Mouse (Mus musculus) ES-Bruce4 (cell line): ENCODE results near the gene Cspg5. TPM values are rescaled to one million over a fixed set of nuclear protein-coding genes. Genes with fewer than 3 reads are reported as not detected.

Experiments used
- H3K27ac ChIP-seq: 2 replicates; pipeline ENCODE4 v1.5.1; 2012; ENCODE audit warnings: low read length, inconsistent platforms; ENCODE audit not compliant: insufficient read depth
- H3K27me3 ChIP-seq: 2 replicates; pipeline ENCODE4 v1.6.1; 2012; ENCODE audit warnings: mild to moderate bottlenecking, low read length, inconsistent platforms; ENCODE audit not compliant: control insufficient read depth, poor library complexity, insufficient read depth, severe bottlenecking
- H3K36me3 ChIP-seq: 2 replicates; pipeline ENCODE4 v1.6.1; 2012; ENCODE audit warnings: inconsistent platforms, mild to moderate bottlenecking, low read length, moderate library complexity; ENCODE audit not compliant: control insufficient read depth, poor library complexity, insufficient read depth, severe bottlenecking
- H3K4me1 ChIP-seq: one replicate; pipeline ENCODE4 v1.8.1; 2011; ENCODE audit warnings: low read length; ENCODE audit not compliant: control insufficient read depth, insufficient read depth
- H3K4me3 ChIP-seq: 2 replicates; pipeline ENCODE4 v1.5.1; 2011; ENCODE audit warnings: low read depth, mild to moderate bottlenecking, low read length
- H3K9ac ChIP-seq: 2 replicates; pipeline ENCODE4 v1.6.1; 2012; ENCODE audit warnings: low read depth, mild to moderate bottlenecking, inconsistent platforms; ENCODE audit not compliant: poor library complexity, severe bottlenecking
- H3K9me3 ChIP-seq: replicated peaks from 2 replicates; pipeline ENCODE4 v1.6.1; 2012; ENCODE audit warnings: mild to moderate bottlenecking, low read length, inconsistent platforms; ENCODE audit not compliant: control insufficient read depth, poor library complexity, insufficient read depth, severe bottlenecking
- CTCF ChIP-seq: IDR thresholded peaks from one replicate; pipeline ENCODE4 v1.8.1; 2011; ENCODE audit warnings: low read depth, low read length
- EP300 ChIP-seq: IDR thresholded peaks from 2 replicates; pipeline ENCODE4 v1.6.1; 2011; ENCODE audit warnings: low read depth, low read length; ENCODE audit not compliant: insufficient read depth
- POLR2A ChIP-seq: IDR thresholded peaks from one replicate; pipeline ENCODE4 v1.8.1; 2011; ENCODE audit warnings: low read length; ENCODE audit not compliant: insufficient read depth
- polyA plus RNA-seq: library from polyadenylated mRNA; stranded (reverse); fragments of >200 nt; gene quantifications from 2 replicates; pipeline ENCODE4 v1.2.4, GENCODE M21; 2011; ENCODE audit warnings: low read depth; ENCODE audit not compliant: missing spikeins, insufficient read depth, insufficient read length

Gene Cspg5
- polyA plus RNA-seq, 1 experiment = 1.0 TPM

DNA sequence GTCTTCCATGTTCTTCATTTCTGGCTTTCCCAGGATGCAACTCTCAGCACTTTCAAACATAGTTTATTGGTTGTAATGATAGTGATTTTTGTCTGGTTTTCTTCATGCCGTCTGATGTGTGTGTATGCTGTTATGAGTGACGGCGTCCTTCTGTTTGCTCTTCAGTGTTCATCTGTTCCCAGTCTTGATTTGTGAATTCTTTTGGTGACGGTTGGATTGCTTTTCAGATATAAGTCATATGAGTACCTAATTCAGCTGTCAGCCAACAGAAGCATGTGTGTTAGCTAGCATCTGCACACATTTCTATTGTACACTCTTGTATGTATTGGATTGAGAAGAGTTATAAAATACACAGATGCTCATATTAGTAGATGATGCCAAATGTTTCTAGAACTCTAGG lies 19.3 kb upstream of the Cspg5 start:
- H3K36me3 ChIP-seq = peaks cover 59% of the 10 kb centered on the region

DNA sequence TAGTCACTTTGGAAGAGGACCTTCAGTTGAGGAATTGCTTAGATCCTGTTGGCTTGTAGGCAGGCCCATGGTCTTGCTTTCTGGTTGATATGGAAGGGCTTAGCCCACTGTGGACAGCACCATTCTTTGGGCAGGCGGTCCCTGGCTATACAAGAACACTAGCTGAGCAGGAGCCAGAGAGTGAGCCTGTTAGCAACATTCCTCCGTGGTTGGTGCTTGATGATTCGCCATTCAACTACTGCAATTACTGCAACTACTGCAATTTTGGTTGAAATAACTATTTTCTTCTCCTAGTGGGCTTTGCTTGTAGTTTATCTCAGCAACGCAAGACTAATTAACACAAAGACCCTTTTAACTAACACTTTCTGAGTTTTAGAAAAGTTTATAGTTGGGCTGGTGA lies 17.4 kb upstream of the Cspg5 start:
- H3K27me3 ChIP-seq = no peaks in the 10 kb centered on the region
- no peak overlapping the region for H3K9ac ChIP-seq
- peaks cover 5% of the 10 kb centered on the region for H3K4me1 ChIP-seq
- no peak overlapping the region for H3K4me3 ChIP-seq
- no peak overlapping the region for H3K27ac ChIP-seq
- no peaks in the 10 kb centered on the region for H3K9me3 ChIP-seq
- TF ChIP-seq EP300 (no peak), POLR2A (no peak), CTCF (no peak)
- peaks cover 53% of the 10 kb centered on the region for H3K36me3 ChIP-seq

More for the DNA sequence above, 19.3 kb upstream of the Cspg5 start:
- TF ChIP-seq POLR2A = no peak
- no peak for TF ChIP-seq CTCF
- TF ChIP-seq EP300 = no peak
- H3K9ac ChIP-seq = no peak overlapping the region
- H3K9me3 ChIP-seq = no peaks in the 10 kb centered on the region
- no peak overlapping the region for H3K4me3 ChIP-seq
- H3K4me1 ChIP-seq = peaks cover 3% of the 10 kb centered on the region
- no peaks in the 10 kb centered on the region for H3K27me3 ChIP-seq
- no peak overlapping the region for H3K27ac ChIP-seq

DNA sequence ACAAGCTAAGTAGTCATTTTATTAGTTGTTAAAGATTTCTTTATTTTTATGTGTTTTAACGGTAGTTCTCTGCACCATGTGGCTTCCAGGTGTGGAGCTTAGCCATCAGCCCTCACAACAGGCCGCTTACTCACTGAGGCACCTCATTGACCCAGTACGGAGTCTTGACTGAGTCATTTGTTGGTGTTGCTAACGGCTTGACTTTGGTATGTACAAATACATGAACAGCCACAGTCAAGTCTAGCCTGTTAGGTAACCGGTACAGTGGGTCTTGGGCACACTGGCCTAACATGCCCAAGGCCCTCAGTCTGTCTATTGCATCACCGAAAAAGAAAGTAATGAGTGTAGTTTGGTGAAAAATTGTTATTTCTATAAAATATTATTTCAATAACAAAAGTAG lies 14.9 kb upstream of the Cspg5 start:
- H3K9me3 ChIP-seq = no peaks in the 10 kb centered on the region
- TF ChIP-seq POLR2A (no peak), CTCF (no peak), EP300 (no peak)
- H3K36me3 ChIP-seq = peaks cover 40% of the 10 kb centered on the region

DNA sequence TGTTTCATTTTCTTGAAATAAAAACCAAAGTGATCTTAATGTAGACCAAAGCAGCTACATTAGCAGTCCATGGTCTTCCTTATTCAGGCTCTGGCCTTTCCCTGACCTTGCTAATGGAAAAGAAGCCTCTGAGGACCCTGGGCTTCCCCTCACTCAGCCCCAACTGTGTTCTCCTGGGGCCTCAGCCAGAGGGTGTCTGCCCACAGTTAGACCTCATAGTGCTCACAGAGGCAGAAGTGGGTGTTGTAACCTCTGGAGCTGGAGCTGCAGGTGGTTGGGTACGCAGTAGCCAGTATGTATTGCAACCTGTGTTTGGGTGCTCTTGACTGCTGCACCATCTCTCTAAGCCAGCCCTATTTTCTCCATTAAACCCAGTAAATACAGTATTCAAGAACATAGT lies 14.5 kb upstream of the Cspg5 start:
- H3K27ac ChIP-seq = no peak overlapping the region
- no peaks in the 10 kb centered on the region for H3K27me3 ChIP-seq
- no peak for TF ChIP-seq POLR2A
- TF ChIP-seq EP300 = no peak
- TF ChIP-seq CTCF = no peak
- peaks cover 39% of the 10 kb centered on the region for H3K36me3 ChIP-seq
- H3K4me1 ChIP-seq = peaks cover 5% of the 10 kb centered on the region
- H3K9me3 ChIP-seq = no peaks in the 10 kb centered on the region
- H3K4me3 ChIP-seq = no peak overlapping the region
- H3K9ac ChIP-seq = no peak overlapping the region

More for the DNA sequence above, 14.9 kb upstream of the Cspg5 start:
- H3K4me1 ChIP-seq = peaks cover 5% of the 10 kb centered on the region
- H3K9ac ChIP-seq = no peak overlapping the region
- H3K27me3 ChIP-seq = no peaks in the 10 kb centered on the region
- H3K27ac ChIP-seq = no peak overlapping the region
- H3K4me3 ChIP-seq = no peak overlapping the region

DNA sequence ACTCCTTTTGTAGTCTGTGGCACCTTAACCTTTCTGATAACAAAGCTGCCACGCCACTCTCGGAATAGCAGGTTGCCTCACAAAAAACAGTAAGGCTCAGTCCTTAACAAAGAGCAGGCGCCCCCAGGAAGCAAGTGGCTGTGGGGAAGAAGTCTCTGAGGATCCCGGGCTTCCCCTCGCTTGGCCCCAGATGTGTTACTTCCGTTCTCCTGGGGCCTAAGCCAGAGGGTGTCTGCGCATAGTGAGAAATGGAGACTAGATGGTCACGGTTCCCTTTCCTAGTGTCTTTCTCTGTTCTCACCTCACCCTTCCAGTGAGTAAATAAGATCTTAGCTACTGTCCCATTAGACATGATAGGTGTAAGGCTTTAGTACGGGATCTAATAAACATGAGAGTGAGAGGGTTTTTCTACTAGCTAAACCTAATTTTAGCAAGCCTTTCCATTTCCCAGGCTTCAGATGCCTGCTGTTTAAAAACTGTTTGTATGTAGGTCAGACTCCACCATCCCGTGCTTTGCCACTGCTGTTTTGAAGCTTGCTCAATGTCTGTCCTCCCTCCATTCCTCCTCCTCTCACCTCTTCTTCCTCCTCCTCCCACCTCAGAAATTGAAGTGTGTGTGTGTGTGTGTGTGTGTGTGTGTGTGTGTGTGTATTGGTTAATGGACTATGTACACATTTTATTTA lies 13.9 kb upstream of the Cspg5 start:
- H3K9me3 ChIP-seq = no peaks in the 10 kb centered on the region
- H3K27me3 ChIP-seq = no peaks in the 10 kb centered on the region
- no peak overlapping the region for H3K9ac ChIP-seq
- no peak for TF ChIP-seq EP300
- TF ChIP-seq POLR2A = no peak
- TF ChIP-seq CTCF = no peak
- H3K4me3 ChIP-seq = no peak overlapping the region
- peaks cover 5% of the 10 kb centered on the region for H3K4me1 ChIP-seq
- H3K27ac ChIP-seq = no peak overlapping the region
- H3K36me3 ChIP-seq = peaks cover 37% of the 10 kb centered on the region

DNA sequence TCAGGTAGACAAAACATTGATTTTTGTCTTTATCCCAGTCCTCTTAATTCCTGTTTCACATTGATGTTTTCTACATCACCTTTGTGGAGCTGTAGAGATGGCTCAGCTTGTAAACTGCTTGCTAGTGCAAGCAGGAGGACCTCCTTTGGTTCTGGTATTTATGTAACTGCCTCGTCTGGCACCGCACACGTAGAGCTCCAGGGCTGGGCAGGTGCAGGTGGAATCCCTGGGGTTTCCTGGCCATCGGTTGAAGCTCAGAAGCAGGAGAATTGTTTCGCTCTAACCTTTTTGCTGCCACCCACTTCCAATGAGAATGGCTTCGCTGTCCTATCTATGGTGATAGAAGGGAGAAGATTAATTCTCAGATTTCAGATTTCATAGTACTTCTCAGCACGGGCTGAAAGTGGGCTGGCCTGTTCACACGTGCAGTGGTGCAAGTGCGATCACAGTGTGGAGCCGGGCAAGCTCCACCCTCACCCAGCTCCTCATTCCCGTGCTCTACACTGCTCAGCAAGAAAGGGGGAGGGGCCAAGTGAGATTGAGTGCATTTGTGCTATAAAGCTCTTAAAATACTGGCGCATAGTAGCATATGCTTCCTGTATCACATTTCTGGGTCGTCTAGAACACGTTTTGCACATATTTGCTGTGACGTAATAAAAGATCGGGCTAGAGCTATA lies 13.1 kb upstream of the Cspg5 start:
- TF ChIP-seq EP300 (no peak), POLR2A (no peak), CTCF (no peak)
- no peaks in the 10 kb centered on the region for H3K9me3 ChIP-seq
- peaks cover 5% of the 10 kb centered on the region for H3K4me1 ChIP-seq
- H3K9ac ChIP-seq = no peak overlapping the region
- no peak overlapping the region for H3K27ac ChIP-seq
- H3K27me3 ChIP-seq = no peaks in the 10 kb centered on the region
- H3K36me3 ChIP-seq = peaks cover 42% of the 10 kb centered on the region
- H3K4me3 ChIP-seq = no peak overlapping the region
